Mouse (Mus musculus) kidney, adult 18-20 months (tissue): ENCODE data around the gene Mrpl55.

Experiments
- DNase-seq: peaks from one replicate; pipeline ENCODE4 v3.0.0; 2021

Gene Mrpl55

GRCm38 (mm10) chr11:59202081-59202995 lies at the start of gene Mrpl55:
Gene Mrpl55, plus strand, starts transcription at chr11:59202486.
- peak; percentile 95 for DNase-seq

GRCm38 (mm10) chr11:59154220-59154619 lies 48.1 kb upstream of the Mrpl55 start:
- no peak for DNase-seq

- no peak for DNase-seq
Observed at GRCm38 (mm10) chr11:59155900-59156299, 46.4 kb upstream of the Mrpl55 start.

- no peak for DNase-seq
Observed at GRCm38 (mm10) chr11:59159099-59159498, 43.2 kb upstream of the Mrpl55 start.

GRCm38 (mm10) chr11:59159558-59159957 lies 42.7 kb upstream of the Mrpl55 start:
- no peak for DNase-seq

GRCm38 (mm10) chr11:59161398-59161797 lies 40.9 kb upstream of the Mrpl55 start:
- no peak for DNase-seq

- no peak for DNase-seq
Observed at GRCm38 (mm10) chr11:59162443-59163254, 39.6 kb upstream of the Mrpl55 start.

- peak; percentile 97 for DNase-seq
Observed at GRCm38 (mm10) chr11:59163255-59164236, 38.7 kb upstream of the Mrpl55 start, which contains the start of gene Iba57. Gene Iba57, minus strand, starts transcription at chr11:59163739.

- DNase-seq = no peak
Observed at GRCm38 (mm10) chr11:59164384-59164783, 37.9 kb upstream of the Mrpl55 start.

GRCm38 (mm10) chr11:59165616-59166241 lies 36.6 kb upstream of the Mrpl55 start:
- no peak for DNase-seq

- no peak for DNase-seq
Observed at GRCm38 (mm10) chr11:59169807-59170206, 32.5 kb upstream of the Mrpl55 start.

GRCm38 (mm10) chr11:59170549-59170948 lies 31.7 kb upstream of the Mrpl55 start:
- DNase-seq = no peak

- DNase-seq = peak; percentile 21
Observed at GRCm38 (mm10) chr11:59174189-59174838, 28.0 kb upstream of the Mrpl55 start.

GRCm38 (mm10) chr11:59176475-59176874 lies 25.8 kb upstream of the Mrpl55 start:
- no peak for DNase-seq

GRCm38 (mm10) chr11:59176921-59177320 lies 25.4 kb upstream of the Mrpl55 start:
- DNase-seq = no peak

GRCm38 (mm10) chr11:59182864-59183331 lies 19.4 kb upstream of the Mrpl55 start, which contains the start of gene Gjc2:
Gene Gjc2, minus strand, starts transcription at chr11:59183213.
- peak; percentile 40 for DNase-seq

- DNase-seq = peak; percentile 60
Observed at GRCm38 (mm10) chr11:59183821-59184220, 18.5 kb upstream of the Mrpl55 start.

GRCm38 (mm10) chr11:59185490-59185889 lies 16.8 kb upstream of the Mrpl55 start:
- no peak for DNase-seq

- DNase-seq = no peak
Observed at GRCm38 (mm10) chr11:59187706-59188105, 14.6 kb upstream of the Mrpl55 start.

- DNase-seq = peak; percentile 91
Observed at GRCm38 (mm10) chr11:59191231-59192058, 10.8 kb upstream of the Mrpl55 start.
